Mouse (Mus musculus) CH12.LX (cell line): ENCODE results near the gene Sphk1. TPM values are rescaled to one million over a fixed set of nuclear protein-coding genes. Genes with fewer than 3 reads are reported as not detected.

Experiments
- DNase-seq: peaks from one replicate; pipeline ENCODE4 v3.0.0-alpha.2; 2013; ENCODE audit errors: extremely low read depth
- H3K27ac ChIP-seq: 2 replicates; pipeline ENCODE4 v1.5.1; 2012; ENCODE audit warnings: low read depth, mild to moderate bottlenecking, control low read depth, moderate library complexity; ENCODE audit not compliant: insufficient read depth
- H3K27me3 ChIP-seq: replicated peaks from 2 replicates; pipeline ENCODE3; 2012; ENCODE audit warnings: inconsistent platforms
- H3K36me3 ChIP-seq, 2 experiments: replicated peaks in 1 of 2; 2 replicates each; pipeline versions ENCODE3 to v1.6.1; 2012; ENCODE audit warnings: inconsistent platforms in 1 of 2, low read length in 1 of 2, mild to moderate bottlenecking in 1 of 2, mixed read lengths in 1 of 2, moderate library complexity in 1 of 2; ENCODE audit not compliant: control insufficient read depth in 1 of 2, insufficient read depth in 1 of 2
- H3K4me1 ChIP-seq, 2 experiments: 2 replicates each; pipeline ENCODE4 v1.6.1; 2012; ENCODE audit warnings: inconsistent platforms in 1 of 2, moderate library complexity in 1 of 2; ENCODE audit not compliant: insufficient read depth in 2 of 2, control insufficient read depth in 1 of 2
- H3K4me2 ChIP-seq: 2 replicates; pipeline ENCODE4 v1.6.1; 2012; ENCODE audit warnings: low read depth, mild to moderate bottlenecking, control low read depth; ENCODE audit not compliant: poor library complexity, insufficient read depth, severe bottlenecking
- H3K4me3 ChIP-seq, 3 experiments: fragments of 150-350 bp in 1 of 3; sonication (generic) in 1 of 3; replicated peaks in 1 of 3; 2 replicates each; pipeline versions ENCODE3 to v1.5.1; 2011 to 2012; ENCODE audit warnings: low read depth in 2 of 3, low read length in 2 of 3, mild to moderate bottlenecking in 2 of 3, moderate library complexity in 2 of 3, control low read depth in 1 of 3, improper control_type of control experiment in 1 of 3, inconsistent platforms in 1 of 3, mixed read lengths in 1 of 3; ENCODE audit not compliant: poor library complexity in 1 of 3
- H3K79me2 ChIP-seq: replicated peaks from 2 replicates; pipeline ENCODE4 v1.6.1; 2012; ENCODE audit warnings: mild to moderate bottlenecking, moderate library complexity; ENCODE audit not compliant: control insufficient read depth, poor library complexity, insufficient read depth, severe bottlenecking; ENCODE audit errors: extremely low read depth
- H3K9ac ChIP-seq: 2 replicates; pipeline ENCODE4 v1.6.1; 2012; ENCODE audit warnings: low read depth, mild to moderate bottlenecking, control low read depth, moderate library complexity; ENCODE audit not compliant: insufficient read depth
- H3K9me3 ChIP-seq: replicated peaks from 2 replicates; pipeline ENCODE3; 2012; ENCODE audit warnings: low read length, inconsistent platforms, mixed read lengths
- BHLHE40 ChIP-seq: IDR thresholded peaks from 2 replicates; pipeline ENCODE4 v1.6.1; 2011; ENCODE audit warnings: mild to moderate bottlenecking, low read depth, low read length, improper control_type of control experiment
- CHD2 ChIP-seq: IDR thresholded peaks from 2 replicates; pipeline ENCODE4 v1.6.1; 2011; ENCODE audit warnings: low read length, improper control_type of control experiment
- CTCF ChIP-seq, 2 experiments: IDR thresholded peaks in 1 of 2; conservative IDR thresholded peaks in 1 of 2; 2 replicates each; pipeline ENCODE4 v1.5.1; 2011 to 2012; ENCODE audit warnings: low read depth in 2 of 2, low read length in 2 of 2, improper control_type of control experiment in 1 of 2, inconsistent platforms in 1 of 2, mild to moderate bottlenecking in 1 of 2, moderate library complexity in 1 of 2
- E2F4 ChIP-seq: IDR thresholded peaks from 2 replicates; pipeline ENCODE4 v1.6.1; 2011; ENCODE audit warnings: low read depth, low read length, improper control_type of control experiment; ENCODE audit not compliant: insufficient replicate concordance
- ELF1 ChIP-seq: IDR thresholded peaks from 2 replicates; pipeline ENCODE4 v1.6.1; 2014; ENCODE audit warnings: low read depth, mild to moderate bottlenecking, inconsistent platforms, low read length, improper control_type of control experiment
- EP300 ChIP-seq: IDR thresholded peaks from 2 replicates; pipeline ENCODE4 v1.6.1; 2011; ENCODE audit warnings: low read length, improper control_type of control experiment
- ETS1 ChIP-seq: conservative IDR thresholded peaks from 2 replicates; pipeline ENCODE4 v1.6.1; 2012; ENCODE audit warnings: low read depth, mild to moderate bottlenecking, inconsistent platforms, low read length, improper control_type of control experiment, moderate library complexity
- GABPA ChIP-seq: IDR thresholded peaks from 2 replicates; pipeline ENCODE4 v1.6.1; 2012; ENCODE audit warnings: low read depth, low read length, improper control_type of control experiment, inconsistent platforms; ENCODE audit not compliant: insufficient replicate concordance
- HCFC1 ChIP-seq: IDR thresholded peaks from 2 replicates; pipeline ENCODE4 v1.6.1; 2012; ENCODE audit warnings: low read depth, mild to moderate bottlenecking, inconsistent platforms, low read length, improper control_type of control experiment
- JUND ChIP-seq: conservative IDR thresholded peaks from 2 replicates; pipeline ENCODE4 v1.6.1; 2011; ENCODE audit warnings: low read depth, low read length, improper control_type of control experiment
- MAX ChIP-seq: IDR thresholded peaks from 2 replicates; pipeline ENCODE4 v1.6.1; 2011; ENCODE audit warnings: low read length, improper control_type of control experiment
- MEF2A ChIP-seq: IDR thresholded peaks from 2 replicates; pipeline ENCODE4 v1.6.1; 2014; ENCODE audit warnings: low read depth, mild to moderate bottlenecking, inconsistent platforms, low read length, improper control_type of control experiment, borderline replicate concordance
- MYC ChIP-seq: IDR thresholded peaks from 2 replicates; pipeline ENCODE4 v1.6.1; 2011; ENCODE audit warnings: low read depth, mild to moderate bottlenecking, improper control_type of control experiment, low read length
- NELFE ChIP-seq: IDR thresholded peaks from 2 replicates; pipeline ENCODE4 v1.6.1; 2011; ENCODE audit warnings: low read depth, low read length, improper control_type of control experiment
- NRF1 ChIP-seq: IDR thresholded peaks from 2 replicates; pipeline ENCODE4 v1.6.1; 2014; ENCODE audit warnings: low read depth, mild to moderate bottlenecking, inconsistent platforms, low read length, improper control_type of control experiment, moderate library complexity
- PAX5 ChIP-seq: IDR thresholded peaks from 2 replicates; pipeline ENCODE4 v1.6.1; 2012; ENCODE audit warnings: low read length, inconsistent platforms, mixed read lengths
- RAD21 ChIP-seq: IDR thresholded peaks from 2 replicates; pipeline ENCODE4 v1.6.1; 2011; ENCODE audit warnings: low read depth, mild to moderate bottlenecking, low read length, improper control_type of control experiment, moderate library complexity
- RCOR1 ChIP-seq: conservative IDR thresholded peaks from 2 replicates; pipeline ENCODE4 v1.6.1; 2012; ENCODE audit warnings: low read depth, mild to moderate bottlenecking, inconsistent platforms, low read length, improper control_type of control experiment
- SIN3A ChIP-seq: IDR thresholded peaks from 2 replicates; pipeline ENCODE4 v1.6.1; 2012; ENCODE audit warnings: low read length, improper control_type of control experiment, inconsistent platforms
- SMC3 ChIP-seq: IDR thresholded peaks from 2 replicates; pipeline ENCODE4 v1.6.1; 2011; ENCODE audit warnings: low read depth, low read length, improper control_type of control experiment
- TBP ChIP-seq: conservative IDR thresholded peaks from 2 replicates; pipeline ENCODE4 v1.6.1; 2011; ENCODE audit warnings: low read depth, low read length, improper control_type of control experiment
- TCF12 ChIP-seq: IDR thresholded peaks from 2 replicates; pipeline ENCODE4 v1.6.1; 2014; ENCODE audit warnings: low read depth, mild to moderate bottlenecking, inconsistent platforms, low read length, improper control_type of control experiment
- UBTF ChIP-seq: IDR thresholded peaks from 2 replicates; pipeline ENCODE4 v1.6.1; 2012; ENCODE audit warnings: low read depth, mild to moderate bottlenecking, inconsistent platforms, low read length, improper control_type of control experiment, moderate library complexity
- USF1 ChIP-seq: IDR thresholded peaks from 2 replicates; pipeline ENCODE4 v1.6.1; 2014; ENCODE audit warnings: low read depth, mild to moderate bottlenecking, inconsistent platforms, low read length, improper control_type of control experiment
- USF2 ChIP-seq: conservative IDR thresholded peaks from 2 replicates; pipeline ENCODE4 v1.6.1; 2011; ENCODE audit warnings: low read depth, low read length, improper control_type of control experiment
- ZC3H11A ChIP-seq: IDR thresholded peaks from 2 replicates; pipeline ENCODE4 v1.6.1; 2012; ENCODE audit warnings: low read depth, mild to moderate bottlenecking, inconsistent platforms, low read length, improper control_type of control experiment
- ZKSCAN1 ChIP-seq: IDR thresholded peaks from 2 replicates; pipeline ENCODE4 v1.6.1; 2012; ENCODE audit warnings: low read depth, inconsistent platforms, low read length, improper control_type of control experiment, borderline replicate concordance
- ZMIZ1 ChIP-seq: IDR thresholded peaks from 2 replicates; pipeline ENCODE4 v1.6.1; 2012; ENCODE audit warnings: low read depth, mild to moderate bottlenecking, inconsistent platforms, low read length, improper control_type of control experiment
- dilution Hi-C: fragments of 300-500 bp; cut with MboI; formaldehyde crosslinking; loops from 2 replicates; pipeline ENCODE4 v1.14.3; 2020; ENCODE audit warnings: low sequenced_read_pairs; ENCODE audit not compliant: extremely low pct_unique_long_range_greater_than_20kb, extremely low pct_ligation_motif_present
- in situ Hi-C: fragments of 300-500 bp; cut with MboI; formaldehyde crosslinking; loops from 3 replicates; pipeline ENCODE4 v1.14.3; 2019; ENCODE audit warnings: low sequenced_read_pairs, low pct_ligation_motif_present, low pct_unique_long_range_greater_than_20kb, mixed read lengths
- polyA plus RNA-seq: library from polyadenylated mRNA; unstranded; fragments of >175 nt; gene quantifications from 2 replicates; pipeline ENCODE4 v1.2.1, GENCODE M21; 2012; ENCODE audit warnings: low read depth; ENCODE audit not compliant: insufficient read length
- total RNA-seq, 2 experiments: library from RNA; depleted of rRNA; stranded (reverse); fragments of 300-350 nt in 1 of 2; fragments of >200 nt in 1 of 2; gene quantifications; 2 replicates each; pipeline ENCODE4 v1.2.3; 2012 to 2014

Gene Sphk1
- total and polyA plus RNA-seq, 3 experiments = 0.50 to 2.1 (median 0.89) TPM

DNA sequence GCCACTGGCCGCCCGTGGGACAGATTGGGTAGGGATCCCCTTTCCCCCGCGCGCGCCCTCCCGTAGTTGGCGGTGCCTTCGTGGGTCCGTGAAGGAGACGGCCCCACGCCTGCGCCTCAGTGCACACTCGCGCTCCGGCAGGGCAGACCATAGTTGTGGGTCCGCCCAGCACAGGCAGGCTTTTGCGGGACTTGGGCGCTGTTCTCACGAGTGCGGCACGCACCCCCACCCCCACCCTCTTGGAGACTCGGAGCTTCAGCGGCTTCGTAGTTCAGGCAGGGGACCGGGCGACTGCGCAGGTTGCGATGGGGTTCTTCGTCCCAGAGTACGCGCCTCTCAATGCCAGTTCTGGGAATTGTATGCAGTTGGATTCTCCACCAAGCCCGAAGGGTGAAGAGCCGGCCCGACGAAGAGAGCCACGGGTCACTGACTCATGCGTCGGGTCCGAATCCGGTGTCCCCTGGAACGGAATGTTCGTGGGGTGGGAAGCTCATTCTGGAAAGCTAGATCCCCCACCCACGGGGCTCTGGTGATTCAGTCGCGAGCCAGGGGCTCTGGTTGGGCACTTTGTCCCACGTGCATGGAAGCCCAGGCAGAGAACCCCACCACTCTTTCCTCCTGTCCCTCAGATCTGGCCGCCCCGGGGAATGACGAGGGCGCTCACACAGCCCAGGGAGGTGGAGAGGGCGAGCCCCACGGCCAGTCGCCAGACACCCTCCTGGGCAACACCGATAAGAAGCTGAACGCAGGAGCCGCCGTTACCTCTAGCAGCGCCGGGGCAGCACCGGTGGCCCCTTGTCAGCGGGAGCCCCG, 2.8 kb downstream of the Sphk1 start:
- H3K4me3 ChIP-seq = peak overlapping the region; percentile 12 to 61 (median 43)
- H3K36me3 ChIP-seq = peaks cover 8 to 28% of the 10 kb centered on the region in 2 experiments
- no peak overlapping the region for H3K27ac ChIP-seq
- H3K79me2 ChIP-seq = no peaks in the 10 kb centered on the region
- H3K9ac ChIP-seq = peak overlapping the region; percentile 30; the same call in 1 of the 2 replicates
- in situ Hi-C loops (loop anchor here (5.0 to 10.0 kb wide), 2 partner anchors 36 to 209 kb away; no protein-coding TSS in a partner anchor), dilution Hi-C loops (no loop called here)
- peaks cover 48% of the 10 kb centered on the region for H3K27me3 ChIP-seq
- H3K9me3 ChIP-seq = no peaks in the 10 kb centered on the region
- peak; percentile 82 for TF ChIP-seq BHLHE40
- peak; percentile 35; the same call in 1 of the 2 replicates for TF ChIP-seq CHD2
- TF ChIP-seq MEF2A = no peak
- TF ChIP-seq NRF1 = peak; percentile 16; the same call in 1 of the 2 replicates
- TF ChIP-seq E2F4 = no peak
- peaks cover 5 to 32% of the 10 kb centered on the region in 2 experiments for H3K4me1 ChIP-seq
- H3K4me2 ChIP-seq = peak overlapping the region; percentile 89
- peak; percentile 34 for DNase-seq

- in situ Hi-C loops (loop anchor here (5.0 to 10.0 kb wide), 2 partner anchors 37 to 210 kb away; no protein-coding TSS in a partner anchor), dilution Hi-C loops (no loop called here)
- no peaks in the 10 kb centered on the region for H3K9me3 ChIP-seq
- peaks cover 44% of the 10 kb centered on the region for H3K27me3 ChIP-seq
- H3K4me1 ChIP-seq = peaks cover 5 to 32% of the 10 kb centered on the region in 2 experiments
- H3K27ac ChIP-seq = no peak overlapping the region
- H3K36me3 ChIP-seq = peaks cover 15 to 35% of the 10 kb centered on the region in 2 experiments
- H3K9ac ChIP-seq = no peak overlapping the region
- no peaks in the 10 kb centered on the region for H3K79me2 ChIP-seq
- peak overlapping the region; percentile 89 for H3K4me2 ChIP-seq
- H3K4me3 ChIP-seq = peak overlapping the region in 1 of 3 experiments; percentile 61
- DNase-seq = peak; percentile 80
- TF ChIP-seq ZC3H11A (0 out of 2 replicates have a peak, but pooled peaks have one; percentile 8), MEF2A (no peak), GABPA (no peak), EP300 (no peak), UBTF (no peak), HCFC1 (no peak), ELF1 (peak; percentile 38; the same call in 1 of the 2 replicates), BHLHE40 (no peak), RCOR1 (no peak), TBP (no peak), NELFE (peak; percentile 34; the same call in 1 of the 2 replicates), USF2 (no peak), CTCF (conservative IDR thresholded peaks at IDR 0.05 in 1 of 2, IDR thresholded peaks at IDR 0.05 in 1 of 2; ENCODE audit: low read depth in 2 of 2, low read length in 2 of 2) (peak; percentile 66 to 82), ETS1 (no peak), SMC3 (peak; percentile 70), E2F4 (no peak), PAX5 (no peak), TCF12 (0 out of 2 replicates have a peak, but pooled peaks have one; percentile 18), ZKSCAN1 (no peak), JUND (no peak), USF1 (no peak), RAD21 (peak; percentile 78), ZMIZ1 (no peak), SIN3A (no peak), MAX (no peak), NRF1 (no peak), MYC (no peak)
Measured at GRCm38 (mm10) chr11:116534154-116534865, 3.6 kb downstream of the Sphk1 start.
